Mouse (Mus musculus) stomach, postnatal 0 days (tissue): ENCODE data around the gene Olfr312.

Source experiments
- CTCF ChIP-seq: IDR thresholded peaks from 2 replicates; pipeline ENCODE4 v1.5.1; 2016; ENCODE audit warnings: antibody characterized with exemption, low read depth, mild to moderate bottlenecking, moderate library complexity
- EP300 ChIP-seq: optimal IDR thresholded peaks from 2 replicates; pipeline ENCODE3; 2016; ENCODE audit warnings: antibody characterized with exemption

DNA sequence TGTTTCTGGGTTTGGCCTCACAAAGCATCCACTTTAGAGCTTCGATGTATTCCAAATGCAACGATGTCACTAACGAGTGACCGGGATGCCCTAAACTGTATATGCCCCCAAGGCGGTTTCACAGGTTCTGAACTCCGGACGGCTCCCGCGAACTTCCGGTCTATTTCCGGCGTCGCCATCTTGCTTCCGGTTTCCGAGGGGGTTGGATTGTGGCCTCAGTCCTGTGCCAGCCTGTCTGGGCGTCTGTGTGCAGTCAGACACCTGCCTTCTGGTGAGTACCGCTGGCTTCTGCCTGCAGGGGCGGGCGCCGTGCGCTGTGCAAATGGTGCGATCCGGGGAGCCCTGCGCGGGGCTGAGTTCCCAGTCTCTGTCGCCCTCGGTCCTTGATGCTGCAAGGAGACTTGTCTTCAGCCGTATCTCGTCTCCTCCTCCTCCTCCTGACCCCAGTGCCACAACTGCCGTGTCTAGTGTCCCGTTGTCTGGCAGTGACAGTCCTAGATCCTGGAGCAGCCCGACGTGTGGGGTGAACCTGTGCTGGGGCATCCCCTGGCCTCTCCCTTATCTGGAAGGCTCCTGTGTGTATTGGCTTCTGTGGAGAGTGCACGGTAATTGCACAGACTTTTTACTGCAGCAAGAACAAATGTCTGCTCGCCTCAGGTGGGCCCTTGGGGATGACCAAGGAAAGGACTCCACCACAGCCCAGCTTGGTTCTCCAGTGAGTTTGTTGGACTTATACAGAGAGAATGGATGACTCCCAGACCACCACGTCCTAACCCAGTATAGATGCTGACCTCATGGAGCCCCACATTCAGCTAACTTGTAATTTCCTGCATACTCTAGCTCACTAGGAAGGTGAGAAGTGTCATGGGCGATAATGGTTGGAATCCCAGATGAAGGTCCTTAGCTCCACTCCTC lies 38.3 kb downstream of the Olfr312 start, which contains the start of gene 2810021J22Rik:
- TF ChIP-seq CTCF = peak; percentile 38
- TF ChIP-seq EP300 = no peak
